Mouse (Mus musculus) hindbrain, postnatal 0 days (tissue): ENCODE measurements around the gene Spp2. TPM values are rescaled to one million over a fixed set of nuclear protein-coding genes. Genes with fewer than 3 reads are reported as not detected.

Experiments
- ATAC-seq: fragments of 200-750 bp; cut with Nextera tagmentation; 2 replicates; pipeline ENCODE4 v1.8.0; 2017; ENCODE audit warnings: mild to moderate bottlenecking, moderate TSS enrichment, moderate library complexity
- DNase-seq: peaks from one replicate; pipeline ENCODE4 v3.0.0-alpha.2; 2015; ENCODE audit warnings: low spot score
- H3K27ac ChIP-seq: fragments of 300-500 bp; sonication (generic); 2 replicates; pipeline ENCODE4 v1.5.1; 2014; ENCODE audit warnings: mild to moderate bottlenecking
- H3K27me3 ChIP-seq: fragments of 300-500 bp; sonication (generic); 2 replicates; pipeline ENCODE4 v1.6.1; 2014; ENCODE audit warnings: low read length, mixed read lengths; ENCODE audit not compliant: insufficient read depth
- H3K36me3 ChIP-seq: fragments of 300-500 bp; sonication (generic); 2 replicates; pipeline ENCODE4 v1.6.1; 2014; ENCODE audit warnings: low read length, mixed read lengths; ENCODE audit not compliant: insufficient read depth
- H3K4me1 ChIP-seq: fragments of 300-500 bp; sonication (generic); 2 replicates; pipeline ENCODE4 v1.6.1; 2014; ENCODE audit warnings: antibody characterized with exemption, low read length, mixed read lengths; ENCODE audit not compliant: insufficient read depth
- H3K4me2 ChIP-seq: fragments of 300-500 bp; sonication (generic); 2 replicates; pipeline ENCODE4 v1.6.1; 2014; ENCODE audit warnings: low read depth, mild to moderate bottlenecking, low read length, moderate library complexity, mixed read lengths
- H3K4me3 ChIP-seq: fragments of 300-500 bp; sonication (generic); 2 replicates; pipeline ENCODE4 v1.5.1; 2014; ENCODE audit warnings: low read length
- H3K9ac ChIP-seq: fragments of 300-500 bp; sonication (generic); replicated peaks from 2 replicates; pipeline ENCODE4 v1.6.1; 2014; ENCODE audit warnings: mild to moderate bottlenecking, low read length, moderate library complexity, mixed read lengths
- H3K9me3 ChIP-seq: fragments of 300-500 bp; sonication (generic); 2 replicates; pipeline ENCODE4 v1.6.1; 2016; ENCODE audit warnings: low read length, mixed read lengths
- CTCF ChIP-seq: IDR thresholded peaks from 2 replicates; pipeline ENCODE4 v1.5.1; 2016; ENCODE audit warnings: antibody characterized with exemption, control low read depth, low read depth
- WGBS: fragments of 180-500 bp; shearing (Covaris S2); extraction: QIAGEN DNeasy Blood & Tissue Kit; methylation state at CpG from one replicate; pipeline ENCODE4 v1.1.7; 2014; 5-methylcytosine and 5-hydroxymethylcytosine counted together
- polyA plus RNA-seq: library from polyadenylated mRNA; unstranded; fragments of >200 nt; fragmentation: Nextera tagmentation; extraction: Ambion mirVana; gene quantifications from 2 replicates; pipeline ENCODE4 v1.2.1, GENCODE M21; 2015
- total RNA-seq: library from RNA; depleted of rRNA; stranded (reverse); fragments of >200 nt; gene quantifications from 2 replicates; pipeline ENCODE4 v1.2.3, GENCODE M21; 2014

The Spp2 gene
- total and polyA plus RNA-seq, 2 experiments from 2014 or later = 0.48 TPM; not detected in 1

DNA sequence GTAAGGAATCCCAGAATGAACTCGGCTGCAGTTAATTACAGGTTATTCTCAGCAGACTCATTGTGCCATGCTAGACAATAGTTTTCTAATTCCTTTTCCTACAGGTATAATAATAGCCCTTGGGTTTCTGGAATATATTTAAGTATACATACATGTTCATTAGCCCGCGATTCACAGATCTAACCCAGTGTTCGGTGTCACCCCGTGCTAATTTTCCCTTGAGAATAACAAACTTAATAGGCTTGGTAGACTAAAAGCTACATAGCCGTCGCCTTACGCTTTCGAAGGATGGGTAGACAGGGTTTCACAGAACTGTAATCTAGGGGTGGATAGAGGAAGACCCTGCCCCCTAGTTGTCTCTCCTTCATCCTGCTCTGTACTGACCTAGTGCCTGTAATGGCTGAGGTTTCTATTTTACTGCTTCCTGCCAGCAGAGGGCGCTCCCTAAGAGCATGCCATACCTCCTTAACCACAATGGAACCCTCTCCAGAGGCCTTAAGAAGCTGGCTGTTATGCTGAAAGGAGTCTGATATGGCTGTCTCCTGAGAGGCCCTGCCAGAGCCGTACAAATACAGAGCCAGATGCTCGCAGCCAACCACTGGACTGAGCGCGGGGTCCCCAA is 49.8 kb downstream of the Spp2 start:
- no peak overlapping the region for H3K9ac ChIP-seq
- H3K27ac ChIP-seq = no peak overlapping the region
- WGBS = 47% methylated on average over 14 of the region's 14 CpGs
- ATAC-seq (peak; percentile 82), DNase-seq (peak; percentile 87)
- H3K36me3 ChIP-seq = no peaks in the 10 kb centered on the region
- H3K4me3 ChIP-seq = no peak overlapping the region
- no peaks in the 10 kb centered on the region for H3K27me3 ChIP-seq
- no peak overlapping the region for H3K4me2 ChIP-seq
- no peaks in the 10 kb centered on the region for H3K4me1 ChIP-seq
- H3K9me3 ChIP-seq = no peaks in the 10 kb centered on the region
- peak; percentile 90 for TF ChIP-seq CTCF

DNA sequence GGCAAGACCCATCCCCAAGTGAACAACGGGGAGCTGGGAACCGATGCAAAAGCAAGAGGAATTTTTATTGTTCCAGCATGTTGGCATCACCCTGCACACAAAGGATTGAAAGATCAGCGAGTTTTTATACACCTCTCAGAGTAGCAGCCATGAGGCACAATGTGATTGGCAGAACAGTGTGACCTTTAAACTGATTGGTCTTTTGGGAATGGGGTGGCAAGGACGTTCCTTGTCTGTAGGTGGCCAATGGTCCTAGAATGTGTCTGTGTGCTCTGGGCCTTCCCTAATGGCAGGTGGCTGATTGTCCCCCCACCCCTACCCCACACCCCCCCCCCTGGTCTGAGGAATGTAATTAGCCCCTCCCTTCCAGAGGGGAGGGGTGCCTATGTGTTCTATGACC is 52.4 kb downstream of the Spp2 start:
- Histone ChIP-seq H3K9ac (no peak overlapping the region), H3K9me3 (no peaks in the 10 kb centered on the region), H3K4me2 (no peak overlapping the region), H3K27ac (no peak overlapping the region), H3K4me1 (peaks cover 3% of the 10 kb centered on the region; the same call in 1 of the 2 replicates), H3K27me3 (no peaks in the 10 kb centered on the region), H3K36me3 (no peaks in the 10 kb centered on the region), H3K4me3 (no peak overlapping the region)
- WGBS = 86% methylated on average over 4 of the region's 4 CpGs
- DNase-seq (no peak), ATAC-seq (no peak)
- TF ChIP-seq CTCF = no peak

DNA sequence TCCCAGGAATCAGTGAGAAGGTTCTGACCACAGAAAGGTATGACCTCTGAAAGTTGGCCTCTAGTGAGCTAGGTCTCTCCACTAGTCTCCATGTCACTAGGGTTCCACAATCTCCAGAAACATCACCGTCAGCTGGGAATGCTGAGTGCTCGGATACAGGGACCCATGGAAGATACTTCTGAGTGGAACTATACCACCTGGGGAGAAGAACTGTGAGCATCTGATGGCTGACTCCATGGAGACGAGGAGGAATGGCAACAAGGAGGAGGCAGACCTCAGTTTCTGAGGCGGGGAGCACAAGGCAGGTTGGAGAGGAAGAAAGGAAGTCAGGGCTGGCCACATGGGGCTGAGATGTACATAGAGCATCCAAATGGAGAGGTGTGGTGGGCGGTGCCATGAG is 52.9 kb downstream of the Spp2 start:
- ATAC-seq (no peak), DNase-seq (no peak)
- Histone ChIP-seq H3K27me3 (no peaks in the 10 kb centered on the region), H3K9me3 (no peaks in the 10 kb centered on the region), H3K27ac (no peak overlapping the region), H3K4me2 (no peak overlapping the region), H3K4me3 (no peak overlapping the region), H3K9ac (no peak overlapping the region), H3K36me3 (no peaks in the 10 kb centered on the region), H3K4me1 (peaks cover 3% of the 10 kb centered on the region; the same call in 1 of the 2 replicates)
- no peak for TF ChIP-seq CTCF
- WGBS = 56% methylated on average over 5 of the region's 5 CpGs

DNA sequence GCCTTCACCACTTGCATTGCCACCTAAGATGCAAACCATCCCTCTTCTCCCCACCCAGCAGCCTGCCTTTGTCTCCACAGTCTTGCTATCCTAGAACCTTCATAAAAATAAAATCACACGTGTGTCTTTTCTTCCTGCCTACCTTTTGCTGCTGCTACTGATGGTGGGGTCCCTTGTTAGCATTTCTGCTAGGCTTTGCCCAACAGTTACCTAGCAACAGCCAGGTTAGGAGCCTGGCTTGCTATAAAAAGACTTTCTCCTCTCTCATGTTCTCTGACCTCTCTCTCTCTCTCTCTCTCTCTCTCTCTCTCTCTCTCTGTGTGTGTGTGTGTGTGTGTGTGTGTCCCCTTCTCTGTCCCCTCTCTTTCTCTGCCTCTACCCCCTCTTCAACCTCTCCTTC is 54.3 kb downstream of the Spp2 start:
- DNase-seq = peak; percentile 29
- TF ChIP-seq CTCF = no peak

DNA sequence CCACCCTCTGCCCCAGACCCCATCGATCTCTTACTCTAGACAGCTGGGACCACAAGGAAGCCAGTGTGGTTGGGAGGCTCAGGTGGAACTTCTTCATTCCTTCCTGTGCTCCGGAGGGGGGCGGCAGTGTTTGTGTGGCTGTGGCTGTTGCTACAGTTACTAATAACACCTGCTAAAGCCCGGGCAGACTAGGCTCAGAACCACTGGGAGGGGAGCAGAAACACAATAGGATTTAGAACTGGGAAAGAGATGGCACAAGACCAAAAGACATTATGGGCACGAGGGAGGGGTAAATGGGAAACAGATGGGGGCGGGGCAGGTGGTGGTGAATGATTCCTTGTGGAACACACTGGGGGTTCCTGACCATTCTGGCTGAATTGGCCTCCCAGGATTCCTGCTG is 55.7 kb downstream of the Spp2 start:
- Histone ChIP-seq H3K4me2 (no peak overlapping the region), H3K9me3 (no peaks in the 10 kb centered on the region), H3K27ac (no peak overlapping the region), H3K9ac (no peak overlapping the region), H3K27me3 (no peaks in the 10 kb centered on the region), H3K4me1 (peaks cover 3% of the 10 kb centered on the region; the same call in 1 of the 2 replicates), H3K36me3 (no peaks in the 10 kb centered on the region), H3K4me3 (no peak overlapping the region)
- TF ChIP-seq CTCF = no peak
- DNase-seq (no peak), ATAC-seq (no peak)
- 32% methylated on average over 6 of the region's 6 CpGs for WGBS

More for the DNA sequence above, 54.3 kb downstream of the Spp2 start:
- H3K27ac ChIP-seq = no peak overlapping the region
- H3K4me3 ChIP-seq = no peak overlapping the region
- H3K36me3 ChIP-seq = no peaks in the 10 kb centered on the region
- WGBS = 32% methylated on average over 1 of the region's 1 CpGs
- H3K9ac ChIP-seq = no peak overlapping the region
- no peaks in the 10 kb centered on the region for H3K27me3 ChIP-seq
- no peaks in the 10 kb centered on the region for H3K9me3 ChIP-seq
- ATAC-seq = no peak
- no peak overlapping the region for H3K4me2 ChIP-seq
- peaks cover 3% of the 10 kb centered on the region; the same call in 1 of the 2 replicates for H3K4me1 ChIP-seq

DNA sequence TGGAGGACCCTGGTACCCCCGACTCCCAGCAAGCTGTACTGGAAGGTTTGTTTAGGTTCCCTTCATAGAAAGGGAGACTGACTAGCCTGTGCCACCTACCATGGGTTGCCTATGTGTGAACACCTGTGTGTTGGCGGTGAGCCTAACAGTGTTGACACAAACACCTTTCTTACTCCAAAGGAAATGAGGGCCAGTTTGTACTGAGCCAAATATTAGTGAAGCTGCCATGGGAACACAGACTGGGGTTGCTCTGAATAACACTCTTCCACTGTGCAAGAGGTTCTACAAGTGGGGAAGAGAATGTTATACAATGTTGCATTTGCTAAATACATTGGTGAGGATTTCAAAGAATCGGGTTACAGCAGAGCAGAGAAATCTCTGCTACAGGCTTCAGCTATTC is 56.5 kb downstream of the Spp2 start:
- Histone ChIP-seq H3K27ac (no peak overlapping the region), H3K9ac (no peak overlapping the region), H3K27me3 (no peaks in the 10 kb centered on the region), H3K4me3 (no peak overlapping the region), H3K4me1 (peaks cover 3% of the 10 kb centered on the region; the same call in 1 of the 2 replicates), H3K36me3 (no peaks in the 10 kb centered on the region), H3K9me3 (no peaks in the 10 kb centered on the region), H3K4me2 (no peak overlapping the region)
- WGBS = 87% methylated on average over 3 of the region's 3 CpGs
- ATAC-seq (no peak), DNase-seq (no peak)
- TF ChIP-seq CTCF = no peak

DNA sequence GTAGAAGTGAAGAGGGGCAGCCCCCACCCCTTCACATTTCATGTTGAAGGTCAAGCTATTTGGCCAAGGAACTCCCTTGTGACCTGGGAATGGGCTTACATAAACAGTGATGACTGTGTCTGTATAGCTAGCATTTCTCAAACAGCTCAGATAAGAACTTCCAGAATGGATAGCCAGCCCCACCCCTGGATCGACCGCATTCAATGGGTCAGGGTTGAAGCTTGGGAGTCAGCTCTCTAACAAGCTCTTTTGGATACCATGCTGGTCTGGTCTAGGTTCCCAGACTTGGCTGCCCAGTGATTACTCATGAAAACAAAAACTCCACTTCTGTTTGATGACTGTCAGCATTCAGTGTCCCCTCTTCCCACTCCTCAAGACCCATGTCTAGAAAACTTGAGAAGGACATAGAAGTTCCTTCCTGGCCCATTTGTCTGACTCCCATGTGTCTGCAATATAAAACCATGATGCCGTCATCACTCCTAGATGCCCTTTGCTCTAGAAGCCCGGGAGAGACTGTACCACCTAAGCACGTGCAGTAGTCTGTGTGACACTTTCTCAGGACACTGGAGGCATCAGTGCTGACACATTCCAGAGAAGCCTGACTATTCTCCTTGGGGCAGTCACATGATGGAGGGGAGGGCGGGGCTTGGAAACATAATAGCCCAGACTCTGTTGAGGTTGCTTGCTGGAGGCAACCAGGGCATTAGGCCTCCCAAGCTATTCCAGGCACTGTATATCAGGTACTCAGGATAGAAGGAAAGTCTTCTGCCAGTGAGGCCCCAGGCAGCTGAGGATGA is 57.5 kb downstream of the Spp2 start:
- ATAC-seq = no peak
- DNase-seq = no peak
- 81% methylated on average over 6 of the region's 6 CpGs for WGBS
- H3K4me1 ChIP-seq = peaks cover 3% of the 10 kb centered on the region; the same call in 1 of the 2 replicates
- no peak for TF ChIP-seq CTCF
- no peak overlapping the region for H3K4me3 ChIP-seq
- H3K36me3 ChIP-seq = no peaks in the 10 kb centered on the region
- H3K27ac ChIP-seq = no peak overlapping the region
- H3K27me3 ChIP-seq = no peaks in the 10 kb centered on the region
- H3K4me2 ChIP-seq = no peak overlapping the region
- H3K9me3 ChIP-seq = no peaks in the 10 kb centered on the region
- no peak overlapping the region for H3K9ac ChIP-seq
